In genomic region chr13:51902482-51903285, GRCm38 (mm10) we compare ENCODE assay signal across 8 mouse cellular contexts. TPM values are rescaled to one million over a fixed set of nuclear protein-coding genes. Genes with fewer than 3 reads are reported as not detected.
A peak's percentile ranks its signal among the peaks of the same experiment; 100 is the strongest.
DNase-seq lines count a peak whose midpoint lies in the region; ATAC-seq lines count a peak whose summit lies in the region.

No protein-coding gene starts in this region.

- peak overlapping the region; percentile 41 for H3K27ac ChIP-seq in hindbrain, embryonic 16.5 days (ENCODE audit: low read depth, low read length)

- WGBS in hindbrain, embryonic 16.5 days: 14% methylated on average over 19 of the region's 19 CpGs

- H3K4me1 ChIP-seq in hindbrain, embryonic 16.5 days (ENCODE audit: control insufficient read depth, insufficient read depth, low read depth, low read length): peaks cover 18% of the 10 kb centered on the region

- DNase-seq in adrenal gland, adult 2 months: peak; percentile 96
- peak; percentile 77 for DNase-seq in gastrocnemius, postnatal 14 days
- DNase-seq in layer of hippocampus, postnatal 36 days: peak; percentile 47 to 49
- DNase-seq in lung, postnatal 25 days (ENCODE audit: low spot score): peak; percentile 94
- DNase-seq in right cerebral cortex, postnatal 4 days: peak; percentile 50
- no peak for DNase-seq in spleen, postnatal 4 days (ENCODE audit: low spot score in 2 of 2)

- intact Hi-C loops in gastrocnemius, postnatal 14 days (cut with DNase I; ENCODE audit: low total_unique reads): loop anchor here (5.0 kb wide), 1 partner anchor 55 kb away; the partner anchor contains the start of gene Gadd45g

- H3K4me3 ChIP-seq in hindbrain, embryonic 16.5 days (ENCODE audit: low read length): no peak overlapping the region

- no peaks in the 10 kb centered on the region for H3K9me3 ChIP-seq in hindbrain, embryonic 16.5 days (ENCODE audit: control insufficient read depth, low read length)

- peak overlapping the region; percentile 36 for H3K9ac ChIP-seq in hindbrain, embryonic 16.5 days (ENCODE audit: low read depth, low read length)

- peak; percentile 25; the same call in 1 of the 2 replicates for ATAC-seq in common myeloid progenitor, adult 5-6 weeks (replicated peaks; ENCODE audit: low read depth, poor library complexity, severe bottlenecking)
- ATAC-seq in hindbrain, embryonic 16.5 days: peak; percentile 85

- H3K27me3 ChIP-seq in hindbrain, embryonic 16.5 days (replicated peaks; ENCODE audit: control insufficient read depth, insufficient read depth, low read length): no peaks in the 10 kb centered on the region

- peak overlapping the region; percentile 33 for H3K4me2 ChIP-seq in hindbrain, embryonic 16.5 days (ENCODE audit: low read length)

- H3K36me3 ChIP-seq in hindbrain, embryonic 16.5 days (ENCODE audit: control insufficient read depth, insufficient read depth, low read length): no peaks in the 10 kb centered on the region

RNA-seq across cellular contexts. Expression of gene Gadd45g, which starts 56.2 kb away (rescaled TPM):
- total RNA-seq in adrenal gland, adult 2 months (2021): 10 to 100 TPM; 41.0 to 57.6 TPM
- 20.8 and 30.2 TPM in 2 replicates for polyA plus RNA-seq in adrenal gland, adult 2 months (2012; rRNA removed)
- 4.5 and 10.1 TPM in 2 replicates for total RNA-seq in common myeloid progenitor, adult 5-6 weeks (2017)
- total RNA-seq in gastrocnemius, postnatal 14 days (2021): 10 to 100 TPM; 10.1 to 33.9 TPM
- 46.4 and 52.2 TPM in 2 replicates for polyA plus RNA-seq in hindbrain, embryonic 16.5 days (2015; fragmentation: Nextera tagmentation; extraction: Ambion mirVana)
- 10 to 100 TPM; 19.9 to 22.3 TPM for total RNA-seq in layer of hippocampus, postnatal 36 days (2021)

Comparison
In these comparisons a context has a peak if more than half of its experiments do, and no peak if none do; other contexts are left out.
1. DNase-seq: peak in adrenal gland, adult 2 months (single experiment), gastrocnemius, postnatal 14 days (single experiment), layer of hippocampus, postnatal 36 days (2 of 2), lung, postnatal 25 days (single experiment) and right cerebral cortex, postnatal 4 days (single experiment); none in spleen, postnatal 4 days (0 of 2).